Mouse (Mus musculus): ENCODE data around the gene Ankrd63. TPM values are rescaled to one million over a fixed set of nuclear protein-coding genes. Genes with fewer than 3 reads are reported as not detected.
"Not testable (repeated sequence)": the region's sequence is repeated elsewhere in the genome, so short reads cannot be mapped to it uniquely, and the experiment has no call there.

The Ankrd63 gene
- polyA plus RNA-seq, 1 experiment from 2014 or later: 0.37 TPM

DNA sequence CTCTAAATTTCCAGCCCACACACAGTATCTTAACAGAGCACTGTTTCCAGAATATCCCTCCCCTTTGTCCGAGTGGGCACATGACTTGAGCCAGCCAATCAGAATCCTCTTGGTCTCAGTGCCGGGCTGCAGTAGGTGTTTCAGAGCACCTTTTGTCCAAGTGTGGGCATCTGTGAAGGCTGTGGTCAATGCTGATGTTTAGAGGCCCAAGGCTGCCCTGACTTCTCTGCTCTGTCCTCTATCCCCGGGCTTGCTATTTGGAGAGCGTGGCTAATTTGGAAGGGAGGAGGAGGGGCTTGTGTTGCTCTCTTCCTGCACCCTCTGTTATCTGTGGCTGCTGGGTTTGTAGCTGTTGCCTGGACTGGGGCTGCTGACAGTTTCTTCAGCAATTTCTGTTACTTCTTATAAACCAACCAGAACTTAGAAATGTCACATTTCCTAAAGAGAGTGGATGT lies 43.7 kb downstream of the Ankrd63 start:
- no peak for TF ChIP-seq CTCF (IDR thresholded peaks at IDR 0.05; ENCODE audit: low read depth)
- peak overlapping the region; percentile 37 for H3K4me3 ChIP-seq (replicated peaks; ENCODE audit: low read depth, low read length)
- no peak overlapping the region for H3K27ac ChIP-seq
- H3K9ac ChIP-seq (ENCODE audit: low read depth, low read length): 0 out of 2 replicates have a peak overlapping the region, but pooled peaks have one; percentile 44
- peak; percentile 67 for DNase-seq (ENCODE audit: low spot score)
- WGBS: 2% methylated on average over 4 of the region's 4 CpGs
- peaks cover 7% of the 10 kb centered on the region for H3K27me3 ChIP-seq (ENCODE audit: insufficient read depth, low read length)
- H3K4me2 ChIP-seq (ENCODE audit: low read length): peak overlapping the region; percentile 59
- peaks cover 12% of the 10 kb centered on the region; the same call in 1 of the 2 replicates for H3K4me1 ChIP-seq (replicated peaks; ENCODE audit: insufficient read depth, low read length)
- ATAC-seq (replicated peaks; ENCODE audit: low FRiP score, low read depth): no peak
- no peaks in the 10 kb centered on the region for H3K9me3 ChIP-seq (replicated peaks; ENCODE audit: low read length)
- H3K36me3 ChIP-seq (ENCODE audit: insufficient read depth, low read length): no peaks in the 10 kb centered on the region

DNA sequence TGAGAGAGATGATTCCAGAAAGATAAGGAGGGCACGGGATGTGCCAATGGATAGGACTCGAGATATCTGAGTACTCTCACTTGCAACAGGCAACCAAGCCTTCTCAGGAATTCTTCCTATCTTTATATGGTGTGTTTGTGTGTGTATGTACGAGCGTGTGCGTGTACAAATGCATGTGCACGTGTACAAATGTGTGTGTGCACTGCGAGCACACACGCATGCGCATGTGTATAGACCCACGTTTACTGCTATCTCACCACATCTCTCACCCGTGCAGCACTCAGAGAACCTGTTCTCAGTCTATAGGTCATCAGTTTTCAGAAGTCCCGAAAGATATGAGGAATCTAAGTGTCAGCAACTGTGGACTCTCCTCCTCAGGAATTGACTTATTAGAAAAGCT lies 44.3 kb downstream of the Ankrd63 start:
- no peak for TF ChIP-seq CTCF (IDR thresholded peaks at IDR 0.05; ENCODE audit: low read depth)
- Histone ChIP-seq H3K36me3 (ENCODE audit: insufficient read depth, low read length) (no peaks in the 10 kb centered on the region), H3K9me3 (replicated peaks; ENCODE audit: low read length) (no peaks in the 10 kb centered on the region), H3K27me3 (ENCODE audit: insufficient read depth, low read length) (peaks cover 7% of the 10 kb centered on the region), H3K9ac (ENCODE audit: low read depth, low read length) (no peak overlapping the region), H3K4me1 (replicated peaks; ENCODE audit: insufficient read depth, low read length) (peaks cover 12% of the 10 kb centered on the region; the same call in 1 of the 2 replicates), H3K4me3 (replicated peaks; ENCODE audit: low read depth, low read length) (no peak overlapping the region), H3K4me2 (ENCODE audit: low read length) (peak overlapping the region; percentile 59), H3K27ac (no peak overlapping the region)
- WGBS: 80% methylated on average over 12 of the region's 12 CpGs
- DNase-seq (ENCODE audit: low spot score) (no peak), ATAC-seq (replicated peaks; ENCODE audit: low FRiP score, low read depth) (no peak)

DNA sequence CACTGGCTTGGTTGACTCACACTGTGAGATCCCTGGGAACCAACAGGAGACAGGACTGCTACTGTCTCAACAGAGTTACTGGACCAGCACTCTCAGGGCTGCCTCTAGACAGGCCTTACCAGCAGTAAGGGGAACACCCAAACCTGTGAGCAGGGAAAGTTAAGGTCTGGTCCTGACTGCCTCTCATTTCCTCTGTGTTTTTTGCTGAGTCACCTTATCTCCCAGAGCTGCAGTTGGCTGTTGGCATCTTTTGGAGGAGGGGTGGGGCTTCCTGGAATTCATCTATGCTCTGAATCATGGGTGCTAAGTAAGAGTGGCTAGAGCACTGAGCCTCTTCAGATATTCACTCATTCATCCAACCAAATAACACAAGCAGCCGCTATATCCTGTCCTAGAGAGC lies 44.7 kb downstream of the Ankrd63 start:
- H3K27ac ChIP-seq: no peak overlapping the region
- H3K36me3 ChIP-seq (ENCODE audit: insufficient read depth, low read length): no peaks in the 10 kb centered on the region
- peaks cover 7% of the 10 kb centered on the region for H3K27me3 ChIP-seq (ENCODE audit: insufficient read depth, low read length)
- peaks cover 12% of the 10 kb centered on the region; the same call in 1 of the 2 replicates for H3K4me1 ChIP-seq (replicated peaks; ENCODE audit: insufficient read depth, low read length)
- 65% methylated on average over 1 of the region's 1 CpGs for WGBS
- no peak overlapping the region for H3K4me3 ChIP-seq (replicated peaks; ENCODE audit: low read depth, low read length)
- DNase-seq (ENCODE audit: low spot score) (peak; percentile 49), ATAC-seq (replicated peaks; ENCODE audit: low FRiP score, low read depth) (no peak; the same call in 1 of the 2 replicates)
- TF ChIP-seq CTCF (IDR thresholded peaks at IDR 0.05; ENCODE audit: low read depth): no peak
- H3K4me2 ChIP-seq (ENCODE audit: low read length): no peak overlapping the region
- H3K9ac ChIP-seq (ENCODE audit: low read depth, low read length): no peak overlapping the region
- H3K9me3 ChIP-seq (replicated peaks; ENCODE audit: low read length): no peaks in the 10 kb centered on the region

DNA sequence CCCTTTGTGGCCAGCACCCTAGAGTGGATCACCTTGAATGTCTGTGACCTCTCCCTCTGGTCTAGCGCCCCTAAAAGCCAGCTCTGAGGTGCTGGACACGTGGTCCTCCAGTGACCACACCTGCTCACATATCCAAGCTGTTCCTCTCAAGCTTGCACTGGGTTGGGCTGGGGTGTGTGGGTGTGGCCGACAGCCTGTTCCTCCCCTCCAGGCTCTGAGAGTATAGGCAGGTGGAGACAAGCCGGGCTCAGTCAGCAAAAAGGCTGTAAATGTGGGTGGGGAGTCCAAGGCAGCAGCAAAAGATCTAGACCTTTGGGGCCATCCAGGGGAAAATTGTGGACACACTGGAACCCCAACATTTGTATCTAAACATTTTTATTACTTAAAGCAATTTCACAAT lies 45.3 kb downstream of the Ankrd63 start:
- H3K4me2 ChIP-seq (ENCODE audit: low read length): no peak overlapping the region
- H3K4me1 ChIP-seq (replicated peaks; ENCODE audit: insufficient read depth, low read length): peaks cover 10% of the 10 kb centered on the region; the same call in 1 of the 2 replicates
- no peak overlapping the region for H3K9ac ChIP-seq (ENCODE audit: low read depth, low read length)
- H3K4me3 ChIP-seq (replicated peaks; ENCODE audit: low read depth, low read length): no peak overlapping the region
- H3K9me3 ChIP-seq (replicated peaks; ENCODE audit: low read length): no peaks in the 10 kb centered on the region
- no peaks in the 10 kb centered on the region for H3K36me3 ChIP-seq (ENCODE audit: insufficient read depth, low read length)
- H3K27ac ChIP-seq: no peak overlapping the region
- 24% methylated on average over 4 of the region's 4 CpGs for WGBS
- TF ChIP-seq CTCF (IDR thresholded peaks at IDR 0.05; ENCODE audit: low read depth): no peak
- no peak for DNase-seq (ENCODE audit: low spot score)
- ATAC-seq (replicated peaks; ENCODE audit: low FRiP score, low read depth): no peak; the same call in 1 of the 2 replicates
- peaks cover 4% of the 10 kb centered on the region; the same call in 1 of the 2 replicates for H3K27me3 ChIP-seq (ENCODE audit: insufficient read depth, low read length)

DNA sequence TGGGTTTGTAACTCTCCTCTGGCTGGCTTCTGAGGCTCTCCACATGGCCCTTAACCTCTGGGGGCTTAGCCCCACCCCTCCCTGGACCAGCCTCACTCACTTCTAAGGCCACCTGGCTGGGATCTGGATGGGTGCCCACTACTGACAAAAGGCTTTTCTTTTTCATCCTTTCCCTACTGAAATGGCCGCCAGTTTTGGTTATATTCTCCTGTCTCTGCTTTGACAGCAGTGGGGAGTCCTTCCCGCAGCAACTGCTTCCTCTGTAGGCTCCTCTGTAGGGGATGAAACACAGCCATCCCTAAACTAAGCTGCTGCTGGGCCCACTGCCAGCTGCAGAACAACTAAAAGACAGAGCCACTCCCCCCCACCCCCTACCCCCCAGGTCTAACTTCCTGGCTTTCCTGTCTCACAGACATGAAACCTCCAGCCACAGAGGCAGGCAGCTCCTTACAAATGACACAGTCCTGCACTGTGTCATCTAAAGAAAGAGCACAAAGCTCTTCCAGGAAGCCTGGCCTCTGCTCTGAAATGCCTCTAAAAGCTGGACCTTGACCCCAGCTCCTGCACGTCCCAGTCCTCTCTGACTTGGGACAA lies 47.0 kb downstream of the Ankrd63 start:
- 43% methylated on average over 3 of the region's 3 CpGs for WGBS
- H3K27ac ChIP-seq: no peak overlapping the region
- ATAC-seq (replicated peaks; ENCODE audit: low FRiP score, low read depth) (no peak), DNase-seq (ENCODE audit: low spot score) (no peak)
- H3K4me1 ChIP-seq (replicated peaks; ENCODE audit: insufficient read depth, low read length): peaks cover 7% of the 10 kb centered on the region; the same call in 1 of the 2 replicates
- H3K4me3 ChIP-seq (replicated peaks; ENCODE audit: low read depth, low read length): no peak overlapping the region
- no peaks in the 10 kb centered on the region for H3K36me3 ChIP-seq (ENCODE audit: insufficient read depth, low read length)
- no peaks in the 10 kb centered on the region for H3K9me3 ChIP-seq (replicated peaks; ENCODE audit: low read length)
- TF ChIP-seq CTCF (IDR thresholded peaks at IDR 0.05; ENCODE audit: low read depth): no peak
- no peaks in the 10 kb centered on the region for H3K27me3 ChIP-seq (ENCODE audit: insufficient read depth, low read length)
- H3K9ac ChIP-seq (ENCODE audit: low read depth, low read length): no peak overlapping the region
- no peak overlapping the region for H3K4me2 ChIP-seq (ENCODE audit: low read length)

DNA sequence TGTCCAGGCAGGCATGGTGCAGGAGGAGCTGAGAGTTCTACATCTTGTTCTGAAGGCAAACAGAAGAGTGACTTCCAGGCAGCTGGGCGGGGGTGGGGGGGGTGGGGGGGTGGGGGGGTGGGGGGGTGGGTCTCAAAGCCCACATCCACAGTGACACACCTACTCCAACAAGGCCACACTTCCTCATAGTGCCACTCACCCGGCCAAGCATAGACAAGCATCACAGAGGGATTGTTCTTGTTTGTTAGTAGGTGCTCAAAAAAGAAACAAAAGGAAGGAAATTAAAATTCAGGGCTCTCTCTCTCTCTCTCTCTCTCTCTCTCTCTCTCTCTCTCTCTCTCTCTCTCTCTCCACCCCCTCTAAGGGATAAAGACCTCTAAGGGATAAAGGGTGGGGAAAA lies 53.1 kb downstream of the Ankrd63 start:
- H3K36me3 ChIP-seq (ENCODE audit: insufficient read depth, low read length); H3K4me1 ChIP-seq (replicated peaks; ENCODE audit: insufficient read depth, low read length); H3K9ac ChIP-seq (ENCODE audit: low read depth, low read length); H3K27ac ChIP-seq; H3K27me3 ChIP-seq (ENCODE audit: insufficient read depth, low read length); ATAC-seq (replicated peaks; ENCODE audit: low FRiP score, low read depth); H3K4me3 ChIP-seq (replicated peaks; ENCODE audit: low read depth, low read length); DNase-seq (ENCODE audit: low spot score); H3K9me3 ChIP-seq (replicated peaks; ENCODE audit: low read length); H3K4me2 ChIP-seq (ENCODE audit: low read length): not testable (repeated sequence)
- WGBS: 76% methylated on average over 2 of the region's 2 CpGs

Other genes with a start within 250 kb of the Ankrd63 start
- 237 and 255 TPM in 2 replicates for gene Srp14, start 224.3 kb downstream of the Ankrd63 start, polyA plus RNA-seq (2015; fragmentation: Nextera tagmentation; extraction: Ambion mirVana)
- 4.2 and 5.3 TPM in 2 replicates for gene Bmf, start 154.3 kb downstream of the Ankrd63 start, polyA plus RNA-seq (2015; fragmentation: Nextera tagmentation; extraction: Ambion mirVana)
- 28.7 and 34.2 TPM in 2 replicates for gene Bub1b, start 105.8 kb downstream of the Ankrd63 start, polyA plus RNA-seq (2015; fragmentation: Nextera tagmentation; extraction: Ambion mirVana)
- gene Pak6, start 40.7 kb downstream of the Ankrd63 start, polyA plus RNA-seq (2015; fragmentation: Nextera tagmentation; extraction: Ambion mirVana): 1.9 and 3.5 TPM in 2 replicates
- gene Plcb2, start 24.5 kb upstream of the Ankrd63 start, polyA plus RNA-seq (2015; fragmentation: Nextera tagmentation; extraction: Ambion mirVana): 1.3 and 1.4 TPM in 2 replicates
- 16.1 and 16.8 TPM in 2 replicates for gene Inafm2, start 41.8 kb upstream of the Ankrd63 start, polyA plus RNA-seq (2015; fragmentation: Nextera tagmentation; extraction: Ambion mirVana)
- gene Ccdc9b, start 58.7 kb upstream of the Ankrd63 start, polyA plus RNA-seq (2015; fragmentation: Nextera tagmentation; extraction: Ambion mirVana): 0.91 and 0.95 TPM in 2 replicates
- not detected in 2 replicates for gene Phgr1, start 68.8 kb upstream of the Ankrd63 start, polyA plus RNA-seq (2015; fragmentation: Nextera tagmentation; extraction: Ambion mirVana)
- gene Disp2, start 75.8 kb upstream of the Ankrd63 start, polyA plus RNA-seq (2015; fragmentation: Nextera tagmentation; extraction: Ambion mirVana): 0.01 and 0.05 TPM in 2 replicates
- 57.5 and 59.4 TPM in 2 replicates for gene Knstrn, start 110.0 kb upstream of the Ankrd63 start, polyA plus RNA-seq (2015; fragmentation: Nextera tagmentation; extraction: Ambion mirVana)
- gene Ivd, start 158.0 kb upstream of the Ankrd63 start, polyA plus RNA-seq (2015; fragmentation: Nextera tagmentation; extraction: Ambion mirVana): 68.9 and 79.2 TPM in 2 replicates
- gene Bahd1, start 196.4 kb upstream of the Ankrd63 start, polyA plus RNA-seq (2015; fragmentation: Nextera tagmentation; extraction: Ambion mirVana): 3.3 TPM in 2 replicates
- 23.9 and 25.1 TPM in 2 replicates for gene Chst14, start 222.5 kb upstream of the Ankrd63 start, polyA plus RNA-seq (2015; fragmentation: Nextera tagmentation; extraction: Ambion mirVana)

Measured in kidney, postnatal 0 days (tissue).